Mouse (Mus musculus): ENCODE results near the gene Gm5798. TPM values are rescaled to one million over a fixed set of nuclear protein-coding genes. Genes with fewer than 3 reads are reported as not detected.

The Gm5798 gene
- not detected in 2 replicates for polyA plus RNA-seq (2012; ENCODE audit: low replicate concordance)

DNA sequence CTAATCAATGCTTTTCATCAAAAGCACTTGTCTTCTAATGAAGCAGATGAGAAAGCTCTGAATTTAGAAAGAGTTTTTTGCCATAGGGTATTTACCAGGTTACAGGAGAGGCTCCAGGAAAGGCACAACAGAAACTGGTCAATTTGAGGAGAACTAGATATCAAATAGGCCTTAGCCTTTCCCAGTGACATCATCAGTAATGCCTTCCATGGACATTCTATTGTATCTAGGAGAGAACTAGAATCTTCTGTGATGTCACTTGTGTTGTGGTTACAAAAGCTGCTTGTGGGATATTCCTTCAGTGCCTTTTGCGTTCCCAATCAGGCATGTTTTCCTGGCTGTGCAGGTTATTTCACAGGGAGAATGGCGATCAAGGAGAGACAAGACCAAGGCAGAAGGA, at the start of gene Gm5798:
Gene Gm5798 (plus strand): TSS at position 301 of the 400 bp plus-strand sequence.

DNA sequence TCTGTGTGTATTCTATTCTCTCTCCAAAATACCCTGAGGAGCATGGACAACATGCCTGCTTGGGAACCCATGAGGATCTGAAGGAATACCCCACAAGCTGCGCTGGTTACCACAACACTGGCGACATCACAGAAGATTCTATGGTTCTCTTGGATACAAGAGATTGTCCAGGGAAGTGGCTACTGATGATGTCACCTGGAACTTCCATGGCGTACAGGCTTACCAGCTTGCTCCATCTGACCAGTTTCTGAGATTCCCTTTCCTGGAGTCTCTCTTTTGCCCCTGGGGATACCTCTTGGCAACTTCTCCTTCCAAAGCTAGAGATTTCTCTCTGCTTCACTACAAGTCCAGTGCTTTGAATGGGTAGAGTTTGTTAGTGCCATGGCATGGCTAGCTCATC, 37.9 kb downstream of the Gm5798 start, which contains the start of gene Gm7945:
Gene Gm7945 (minus strand): TSS at position 101 of the 400 bp plus-strand sequence.

Other genes with a start within 250 kb of the Gm5798 start
- gene Mat1a, start 243.6 kb upstream of the Gm5798 start, polyA plus RNA-seq (2012; ENCODE audit: low replicate concordance) = not detected in 2 replicates
- gene Sftpa1, start 216.8 kb upstream of the Gm5798 start, polyA plus RNA-seq (2012; ENCODE audit: low replicate concordance) = not detected in 2 replicates
- not detected in 2 replicates for gene Mbl1, start 197.2 kb upstream of the Gm5798 start, polyA plus RNA-seq (2012; ENCODE audit: low replicate concordance)
- not detected in 2 replicates for gene Sftpd, start 163.5 kb upstream of the Gm5798 start, polyA plus RNA-seq (2012; ENCODE audit: low replicate concordance)
- gene Gm2832, start 69.8 kb upstream of the Gm5798 start, polyA plus RNA-seq (2012; ENCODE audit: low replicate concordance) = not detected in 2 replicates
- gene Gm7945, start 37.8 kb downstream of the Gm5798 start, polyA plus RNA-seq (2012; ENCODE audit: low replicate concordance) = not detected in 2 replicates
- gene Gm6482, start 59.7 kb downstream of the Gm5798 start, polyA plus RNA-seq (2012; ENCODE audit: low replicate concordance) = not detected in 2 replicates
- gene Gm7954, start 104.9 kb downstream of the Gm5798 start, polyA plus RNA-seq (2012; ENCODE audit: low replicate concordance) = not detected in 2 replicates
- not detected in 2 replicates for gene Gm3486, start 140.9 kb downstream of the Gm5798 start, polyA plus RNA-seq (2012; ENCODE audit: low replicate concordance)
- gene Gm7970, start 207.0 kb downstream of the Gm5798 start, polyA plus RNA-seq (2012; ENCODE audit: low replicate concordance) = not detected in 2 replicates
- not detected in 2 replicates for gene 1700049E17Rik2, start 224.6 kb downstream of the Gm5798 start, polyA plus RNA-seq (2012; ENCODE audit: low replicate concordance)